Mouse (Mus musculus): Measurements from ENCODE around the gene Lage3. TPM values are rescaled to one million over a fixed set of nuclear protein-coding genes. Genes with fewer than 3 reads are reported as not detected.

Gene Lage3
- 10 to 100 TPM; 23.3 to 27.5 TPM for total RNA-seq (2023)

GRCm38 (mm10) chrX:74353467-74353770 lies at the start of gene Lage3:
Lage3 (minus strand) TSS chrX:74353618.

GRCm38 (mm10) chrX:74392535-74393443 lies 39.4 kb upstream of the Lage3 start, which contains the start of the genes Fam3a and Ikbkg:
Fam3a (minus strand) TSS chrX:74393272.
Ikbkg (plus strand) TSS chrX:74393290.

GRCm38 (mm10) chrX:74372888-74373549 lies 19.6 kb upstream of the Lage3 start, which contains the start of the genes Ubl4a and Slc10a3:
Ubl4a (minus strand) TSS chrX:74373218.
Slc10a3 (minus strand) TSS chrX:74373349.

GRCm38 (mm10) chrX:74328725-74329161 lies 24.7 kb downstream of the Lage3 start, which contains the start of gene Plxna3:
Plxna3 (plus strand) TSS chrX:74329066.

GRCm38 (mm10) chrX:74312540-74313464 lies 40.6 kb downstream of the Lage3 start, which contains the start of gene Fam50a:
Fam50a (plus strand) TSS chrX:74313033.

GRCm38 (mm10) chrX:74304867-74305700 lies 48.3 kb downstream of the Lage3 start, which contains the start of gene Gdi1:
Gdi1 (plus strand) TSS chrX:74304998.

Other genes starting within 250 kb of the Lage3 start
- gene Opn1mw, start 226.2 kb downstream of the Lage3 start, total RNA-seq (2023), result not detected
- 10 to 100 TPM; 22.9 to 29.2 TPM for gene Mecp2, start 218.3 kb downstream of the Lage3 start, total RNA-seq (2023)
- not detected for gene Tex28, start 185.8 kb downstream of the Lage3 start, total RNA-seq (2023)
- under 1 TPM in 1 of 2 experiments, not detected in 1; 0.13 TPM for gene Tktl1, start 176.4 kb downstream of the Lage3 start, total RNA-seq (2023)
- gene Flna, start 103.8 kb downstream of the Lage3 start, total RNA-seq (2023), result 1,000 to 10,000 TPM; 1,510 to 1,605 TPM
- 10 to 100 TPM; 54.5 to 65.1 TPM for gene Emd, start 98.9 kb downstream of the Lage3 start, total RNA-seq (2023)
- 100 to 1,000 TPM; 403 to 503 TPM for gene Rpl10, start 82.8 kb downstream of the Lage3 start, total RNA-seq (2023)
- 10 to 100 TPM; 41.3 to 46.0 TPM for gene Taz, start 71.7 kb downstream of the Lage3 start, total RNA-seq (2023)
- 10 to 100 TPM; 40.6 to 41.7 TPM for gene Dnase1l1, start 71.3 kb downstream of the Lage3 start, total RNA-seq (2023)
- gene Atp6ap1, start 56.5 kb downstream of the Lage3 start, total RNA-seq (2023), result 100 to 1,000 TPM; 178 to 188 TPM
- gene Gdi1, start 48.6 kb downstream of the Lage3 start, total RNA-seq (2023), result 100 to 1,000 TPM; 233 to 246 TPM
- gene Fam50a, start 40.6 kb downstream of the Lage3 start, total RNA-seq (2023), result 10 to 100 TPM; 37.9 to 43.4 TPM
- gene Plxna3, start 24.6 kb downstream of the Lage3 start, total RNA-seq (2023), result 1 to 10 TPM in 1 of 2 experiments, under 1 TPM in 1; 0.20 to 1.6 TPM
- gene Ubl4a, start 19.6 kb upstream of the Lage3 start, total RNA-seq (2023), result 10 to 100 TPM; 24.7 to 31.6 TPM
- 10 to 100 TPM; 14.6 to 16.5 TPM for gene Slc10a3, start 19.7 kb upstream of the Lage3 start, total RNA-seq (2023)
- gene Fam3a, start 39.7 kb upstream of the Lage3 start, total RNA-seq (2023), result 10 to 100 TPM in 1 of 2 experiments, 1 to 10 TPM in 1; 9.9 to 11.0 TPM
- 10 to 100 TPM; 32.5 to 40.3 TPM for gene Ikbkg, start 39.7 kb upstream of the Lage3 start, total RNA-seq (2023)
- gene G6pdx, start 75.6 kb upstream of the Lage3 start, total RNA-seq (2023), result 100 to 1,000 TPM; 372 to 428 TPM
- gene Gm6880, start 127.8 kb upstream of the Lage3 start, total RNA-seq (2023), result not detected
- not detected for gene Olfr1326-ps1, start 221.3 kb upstream of the Lage3 start, total RNA-seq (2023)
- gene Olfr1325, start 239.1 kb upstream of the Lage3 start, total RNA-seq (2023), result not detected

Measured in neutrophil, adult 83 days (primary cell).